ENCODE assay signal across 15 mouse cellular contexts in genomic region chr19:16529999-16530398, GRCm38 (mm10).
DNase-seq lines count a peak whose midpoint lies in the region; ATAC-seq lines count a peak whose summit lies in the region.
"Had no signal": no experiment of that assay in that cellular context is flagged by ENCODE, and none has a peak within 500 bp of the region (broad histone marks: within the 10 kb centered on the region; RNA-seq: fewer than 3 reads in every experiment).

No protein-coding gene starts in this region.

- H3K27ac ChIP-seq in hindbrain, embryonic 14.5 days, result no peak overlapping the region
- H3K27ac ChIP-seq: embryonic facial prominence, embryonic 12.5 days; forebrain, embryonic 15.5 days; heart, embryonic 10.5 days; hindbrain, embryonic 12.5 days had no signal

- no peak overlapping the region for H3K4me3 ChIP-seq in hindbrain, embryonic 14.5 days (replicated peaks; ENCODE audit: low read length)
- H3K4me3 ChIP-seq: embryonic facial prominence, embryonic 12.5 days; forebrain, embryonic 15.5 days; heart, embryonic 10.5 days; hindbrain, embryonic 12.5 days had no signal

- H3K36me3 ChIP-seq in hindbrain, embryonic 14.5 days (replicated peaks; ENCODE audit: control insufficient read depth, insufficient read depth), result no peaks in the 10 kb centered on the region
- H3K36me3 ChIP-seq: embryonic facial prominence, embryonic 12.5 days; forebrain, embryonic 15.5 days; G1E; heart, embryonic 10.5 days; hindbrain, embryonic 12.5 days had no signal

- intact Hi-C loops in left cerebral cortex, postnatal 25 days (cut with DNase I), result no loop called here

- peak; percentile 13 for DNase-seq in ovary, adult 18-20 months (ENCODE audit: low spot score)
- DNase-seq in ovary, postnatal 36 days (ENCODE audit: low spot score), result no peak
- peak; percentile 20 for DNase-seq in adrenal gland, postnatal 10 days
- peak; percentile 14 to 47 for DNase-seq in adrenal gland, postnatal 36 days
- DNase-seq in hindbrain, embryonic 14.5 days (ENCODE audit: low spot score), result no peak
- no peak for DNase-seq in left cerebral cortex, adult 8-10 months (ENCODE audit: low spot score in 2 of 2)
- DNase-seq in left cerebral cortex, postnatal 25 days (ENCODE audit: low spot score in 2 of 2), result no peak
- DNase-seq: cerebellum, adult 11 months; cerebellum, adult 8-10 months had no signal

- H3K27me3 ChIP-seq in hindbrain, embryonic 14.5 days (ENCODE audit: control insufficient read depth, insufficient read depth, low read length), result no peaks in the 10 kb centered on the region
- H3K27me3 ChIP-seq: embryonic facial prominence, embryonic 12.5 days; forebrain, embryonic 15.5 days; hindbrain, embryonic 12.5 days had no signal

- ATAC-seq in hindbrain, embryonic 14.5 days (ENCODE audit: low FRiP score), result no peak
- ATAC-seq: forebrain, embryonic 15.5 days; intestine, embryonic 16.5 days had no signal

- no peaks in the 10 kb centered on the region for H3K9me3 ChIP-seq in hindbrain, embryonic 14.5 days (ENCODE audit: control insufficient read depth, low read length)
- H3K9me3 ChIP-seq: embryonic facial prominence, embryonic 12.5 days; forebrain, embryonic 15.5 days; G1E; heart, embryonic 10.5 days; hindbrain, embryonic 12.5 days had no signal

- no peaks in the 10 kb centered on the region for H3K4me1 ChIP-seq in hindbrain, embryonic 14.5 days (replicated peaks; ENCODE audit: control insufficient read depth, insufficient read depth, low read length)
- H3K4me1 ChIP-seq: embryonic facial prominence, embryonic 12.5 days; forebrain, embryonic 15.5 days had no signal

- WGBS in hindbrain, embryonic 14.5 days, result 88% methylated on average over 4 of the region's 4 CpGs

- no peak overlapping the region for H3K9ac ChIP-seq in hindbrain, embryonic 14.5 days
- H3K9ac ChIP-seq: embryonic facial prominence, embryonic 12.5 days; forebrain, embryonic 15.5 days; hindbrain, embryonic 12.5 days had no signal

- H3K4me2 ChIP-seq in hindbrain, embryonic 14.5 days (replicated peaks), result no peak overlapping the region
- H3K4me2 ChIP-seq: embryonic facial prominence, embryonic 12.5 days; forebrain, embryonic 15.5 days; hindbrain, embryonic 12.5 days had no signal

Comparison
In these comparisons a context has a peak if more than half of its experiments do, and no peak if none do; other contexts are left out.
1. DNase-seq: peak in ovary, adult 18-20 months (single experiment), adrenal gland, postnatal 10 days (single experiment) and adrenal gland, postnatal 36 days (2 of 2); none in ovary, postnatal 36 days (single experiment), hindbrain, embryonic 14.5 days (single experiment), left cerebral cortex, adult 8-10 months (0 of 2) and left cerebral cortex, postnatal 25 days (0 of 2).